22 mouse cellular contexts compared by ENCODE assay signal in the genomic region with DNA sequence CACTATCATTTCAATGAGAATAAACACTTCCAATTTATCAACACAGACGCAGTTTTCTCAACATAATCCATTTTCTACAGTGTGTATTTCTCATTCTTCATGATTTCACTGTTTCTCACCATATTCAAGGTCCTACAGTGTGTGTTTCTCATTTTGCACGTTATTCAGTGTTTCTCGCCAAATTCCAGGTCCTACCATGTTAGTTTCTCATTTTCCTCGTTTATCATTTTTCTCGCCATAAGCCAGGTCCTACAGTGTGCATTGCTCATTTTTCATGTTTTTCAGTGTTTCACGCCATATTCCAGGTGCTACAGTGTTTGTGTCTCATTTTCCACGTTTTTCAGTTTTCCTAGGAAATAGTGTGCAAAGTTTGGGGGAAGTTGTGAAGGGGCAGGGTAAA.
DNase-seq lines count a peak whose midpoint lies in the region; ATAC-seq and TF ChIP-seq lines count a peak whose summit lies in the region.
"Had no signal": no experiment of that assay in that cellular context is flagged by ENCODE, and none has a peak within 500 bp of the region (broad histone marks: within the 10 kb centered on the region; RNA-seq: fewer than 3 reads in every experiment).

No protein-coding gene starts in this region.

- H3K4me3 ChIP-seq in G1E (ENCODE audit: low read depth, low read length) = no peak overlapping the region
- H3K4me3 ChIP-seq in forebrain, embryonic 12.5 days (replicated peaks) = no peak overlapping the region
- H3K4me3 ChIP-seq: heart, embryonic 15.5 days; limb, embryonic 12.5 days; liver, embryonic 12.5 days; lung, embryonic 15.5 days; neural tube, embryonic 12.5 days; stomach, embryonic 15.5 days had no signal

- 63% methylated on average over 7 of the region's 7 CpGs for WGBS in forebrain, embryonic 12.5 days

- DNase-seq in 3134 (ENCODE audit: extremely low read depth, insufficient read length, low spot score) = peak; percentile 16
- no peak for DNase-seq in G1E (ENCODE audit: low spot score)
- DNase-seq in c-Kit-positive CD71-positive TER-119-negative erythroid progenitor cells, embryonic 14.5 days (ENCODE audit: low read depth) = peak; percentile 1
- DNase-seq in cerebellum, postnatal 14 days = no peak
- DNase-seq in layer of hippocampus, postnatal 10 days (ENCODE audit: low spot score in 2 of 2) = no peak
- DNase-seq: adrenal gland, adult 2 months; cerebellum, adult 11-12 months; cerebellum, postnatal 36 days; gastrocnemius, postnatal 10 days; kidney, postnatal 4 days; right cerebral cortex, postnatal 14 days; spleen, adult 18-20 months had no signal

- H3K4me1 ChIP-seq in G1E (ENCODE audit: insufficient read depth, low read depth, low read length) = no peaks in the 10 kb centered on the region
- H3K4me1 ChIP-seq in forebrain, embryonic 12.5 days = no peaks in the 10 kb centered on the region
- H3K4me1 ChIP-seq: heart, embryonic 15.5 days; liver, embryonic 12.5 days; lung, embryonic 15.5 days; neural tube, embryonic 12.5 days; stomach, embryonic 15.5 days had no signal

- peak; percentile 57 for ATAC-seq in G1E (ENCODE audit: extremely low read depth, insufficient number of reproducible peaks, low FRiP score, poor library complexity, severe bottlenecking)
- peak; percentile 30; the same call in 1 of the 2 replicates for ATAC-seq in megakaryocyte, adult 5-6 weeks (ENCODE audit: poor library complexity, severe bottlenecking)
- ATAC-seq in forebrain, embryonic 12.5 days (ENCODE audit: low FRiP score) = no peak
- ATAC-seq: liver, embryonic 12.5 days had no signal

- no peak overlapping the region for H3K27ac ChIP-seq in forebrain, embryonic 12.5 days
- H3K27ac ChIP-seq: heart, embryonic 15.5 days; limb, embryonic 12.5 days; liver, embryonic 12.5 days; lung, embryonic 15.5 days; macrophage; neural tube, embryonic 12.5 days; stomach, embryonic 15.5 days had no signal

- H3K9me3 ChIP-seq in G1E (replicated peaks) = peaks cover 3% of the 10 kb centered on the region; the same call in 1 of the 2 replicates
- no peaks in the 10 kb centered on the region for H3K9me3 ChIP-seq in forebrain, embryonic 12.5 days
- H3K9me3 ChIP-seq: heart, embryonic 15.5 days; limb, embryonic 12.5 days; liver, embryonic 12.5 days; lung, embryonic 15.5 days; neural tube, embryonic 12.5 days; stomach, embryonic 15.5 days had no signal

- H3K36me3 ChIP-seq in G1E (replicated peaks) = no peaks in the 10 kb centered on the region
- H3K36me3 ChIP-seq in forebrain, embryonic 12.5 days (replicated peaks) = no peaks in the 10 kb centered on the region
- H3K36me3 ChIP-seq: heart, embryonic 15.5 days; limb, embryonic 12.5 days; liver, embryonic 12.5 days; lung, embryonic 15.5 days; neural tube, embryonic 12.5 days; stomach, embryonic 15.5 days had no signal

- H3K9ac ChIP-seq in forebrain, embryonic 12.5 days = no peak overlapping the region
- H3K9ac ChIP-seq: heart, embryonic 15.5 days; limb, embryonic 12.5 days; liver, embryonic 12.5 days; lung, embryonic 15.5 days; neural tube, embryonic 12.5 days; stomach, embryonic 15.5 days had no signal

- H3K4me2 ChIP-seq in forebrain, embryonic 12.5 days = no peak overlapping the region
- H3K4me2 ChIP-seq: heart, embryonic 15.5 days; limb, embryonic 12.5 days; liver, embryonic 12.5 days; lung, embryonic 15.5 days; midbrain, embryonic 11.5 days; neural tube, embryonic 12.5 days; stomach, embryonic 15.5 days had no signal

- no peak for TF ChIP-seq CTCF in G1E (IDR thresholded peaks at IDR 0.05; ENCODE audit: low read depth, low read length)

- H3K27me3 ChIP-seq in G1E (ENCODE audit: insufficient read depth, low read length) = no peaks in the 10 kb centered on the region
- H3K27me3 ChIP-seq in forebrain, embryonic 12.5 days = no peaks in the 10 kb centered on the region
- H3K27me3 ChIP-seq: heart, embryonic 15.5 days; liver, embryonic 12.5 days; lung, embryonic 15.5 days; neural tube, embryonic 12.5 days; stomach, embryonic 15.5 days had no signal

Comparison
In these comparisons a context has a peak if more than half of its experiments do, and no peak if none do; other contexts are left out.
1. DNase-seq: peak in 3134 (single experiment) and c-Kit-positive CD71-positive TER-119-negative erythroid progenitor cells, embryonic 14.5 days (single experiment); none in G1E (single experiment), cerebellum, postnatal 14 days (0 of 2) and layer of hippocampus, postnatal 10 days (0 of 2).